Mouse (Mus musculus) heart, embryonic 13.5 days (tissue): ENCODE results near the gene Myo15. TPM values are rescaled to one million over a fixed set of nuclear protein-coding genes. Genes with fewer than 3 reads are reported as not detected.
A peak's percentile ranks its signal among the peaks of the same experiment; 100 is the strongest.
"Not testable (repeated sequence)": the region's sequence is repeated elsewhere in the genome, so short reads cannot be mapped to it uniquely, and the experiment has no call there.

Experiments
- ATAC-seq: fragments of 200-750 bp; cut with Nextera tagmentation; 2 replicates; pipeline ENCODE4 v1.8.0; 2017; ENCODE audit warnings: moderate TSS enrichment; ENCODE audit not compliant: insufficient number of reproducible peaks, low FRiP score, low TSS enrichment; ENCODE audit errors: extremely low read depth
- H3K27ac ChIP-seq: fragments of 300-500 bp; sonication (generic); replicated peaks from 2 replicates; pipeline ENCODE4 v1.5.1; 2015; ENCODE audit warnings: moderate library complexity, mild to moderate bottlenecking, inconsistent platforms
- H3K27me3 ChIP-seq: fragments of 300-500 bp; sonication (generic); replicated peaks from 2 replicates; pipeline ENCODE4 v1.6.1; 2015; ENCODE audit warnings: mild to moderate bottlenecking, inconsistent platforms
- H3K36me3 ChIP-seq: fragments of 300-500 bp; sonication (generic); 2 replicates; pipeline ENCODE4 v1.6.1; 2015; ENCODE audit warnings: mild to moderate bottlenecking, inconsistent platforms
- H3K4me1 ChIP-seq: fragments of 300-500 bp; sonication (generic); 2 replicates; pipeline ENCODE4 v1.6.1; 2015; ENCODE audit warnings: inconsistent platforms
- H3K4me2 ChIP-seq: fragments of 300-500 bp; sonication (generic); 2 replicates; pipeline ENCODE4 v1.6.1; 2015; ENCODE audit warnings: inconsistent platforms, mild to moderate bottlenecking, moderate library complexity
- H3K4me3 ChIP-seq: fragments of 300-500 bp; sonication (generic); 2 replicates; pipeline ENCODE4 v1.5.1; 2015; ENCODE audit warnings: moderate library complexity, mild to moderate bottlenecking, inconsistent platforms
- H3K9ac ChIP-seq: fragments of 300-500 bp; sonication (generic); 2 replicates; pipeline ENCODE4 v1.6.1; 2015; ENCODE audit warnings: inconsistent platforms, mild to moderate bottlenecking, moderate library complexity
- H3K9me3 ChIP-seq: fragments of 300-500 bp; sonication (generic); 2 replicates; pipeline ENCODE4 v1.6.1; 2016; ENCODE audit warnings: inconsistent platforms
- WGBS: fragments of 180-500 bp; shearing (Covaris S2); methylation state at CpG from one replicate; pipeline ENCODE4 v1.1.7; 2015; ENCODE audit warnings: mixed read lengths; 5-methylcytosine and 5-hydroxymethylcytosine counted together
- polyA plus RNA-seq: library from polyadenylated mRNA; unstranded; fragments of >200 nt; fragmentation: Nextera tagmentation; extraction: Ambion mirVana; gene quantifications from 2 replicates; pipeline ENCODE4 v1.2.1, GENCODE M21; 2015

The Myo15 gene
- polyA plus RNA-seq, 1 experiment from 2014 or later = 0.05 TPM

DNA sequence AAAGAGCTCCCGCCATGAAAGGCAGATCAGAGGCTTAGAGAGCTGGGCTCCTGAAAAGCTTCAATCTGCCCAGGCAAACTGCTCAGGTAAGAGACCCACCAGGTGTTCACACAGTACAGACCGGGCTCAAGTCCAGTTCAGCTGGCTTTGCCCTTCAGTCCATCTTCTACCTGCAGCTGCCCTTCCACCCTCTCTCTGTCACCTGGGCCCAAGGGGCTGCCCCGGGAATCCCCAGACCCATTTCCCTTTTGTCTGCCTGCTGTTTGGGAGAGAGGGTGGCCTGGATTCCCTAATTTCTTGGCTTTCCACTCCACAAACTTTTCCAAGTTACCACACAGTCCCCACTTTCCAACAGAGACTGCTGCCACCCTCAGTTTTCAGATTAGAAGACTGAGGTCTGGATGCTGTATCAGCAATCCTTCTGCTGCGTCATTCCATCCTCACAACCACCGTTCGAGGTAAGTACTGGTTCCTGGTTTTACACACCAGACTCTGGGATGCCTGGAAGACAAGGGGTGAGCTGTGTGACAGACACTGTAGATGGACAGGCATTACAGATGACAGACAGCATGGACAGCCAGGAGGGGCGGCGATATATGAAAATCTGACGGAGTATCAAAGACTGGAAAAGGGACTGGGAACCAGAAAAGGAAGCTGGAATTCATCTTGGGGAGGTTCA, 67.2 kb downstream of the Myo15 start, which contains the start of gene Alkbh5:
TSS of gene Alkbh5 (plus strand) at position 202 of the 679 bp plus-strand sequence.
- Histone ChIP-seq H3K27ac (peak within 1 kb of the TSS; percentile 98), H3K9ac (peak within 1 kb of the TSS; percentile 99), H3K36me3 (peaks cover 15% of the 10 kb centered on the region), H3K9me3 (no peaks in the 10 kb centered on the region), H3K4me1 (peaks cover 27% of the 10 kb centered on the region), H3K27me3 (no peaks in the 10 kb centered on the region), H3K4me3 (peak within 1 kb of the TSS; percentile 99), H3K4me2 (peak within 1 kb of the TSS; percentile 99)
- ATAC-seq = no peak
- 23% methylated on average over 9 of the region's 9 CpGs for WGBS

- H3K4me3 ChIP-seq = peak overlapping the region; percentile 99
- H3K27me3 ChIP-seq = no peaks in the 10 kb centered on the region
- peak overlapping the region; percentile 98 for H3K27ac ChIP-seq
- peaks cover 19% of the 10 kb centered on the region for H3K36me3 ChIP-seq
- H3K4me1 ChIP-seq = peaks cover 34% of the 10 kb centered on the region
- peak overlapping the region; percentile 99 for H3K4me2 ChIP-seq
- under 1% methylated on average over 37 of the region's 37 CpGs for WGBS
- no peaks in the 10 kb centered on the region for H3K9me3 ChIP-seq
- peak; percentile 57 for ATAC-seq
- peak overlapping the region; percentile 99 for H3K9ac ChIP-seq
Measured at GRCm38 (mm10) chr11:60536859-60537467, 67.8 kb downstream of the Myo15 start.

GRCm38 (mm10) chr11:60537468-60538347, 68.6 kb downstream of the Myo15 start:
- peak overlapping the region; percentile 99 for H3K4me2 ChIP-seq
- H3K36me3 ChIP-seq = peaks cover 27% of the 10 kb centered on the region
- H3K27ac ChIP-seq = peak overlapping the region; percentile 98
- H3K4me3 ChIP-seq = peak overlapping the region; percentile 99
- no peaks in the 10 kb centered on the region for H3K27me3 ChIP-seq
- H3K9me3 ChIP-seq = no peaks in the 10 kb centered on the region
- peak; percentile 86 for ATAC-seq
- H3K4me1 ChIP-seq = peaks cover 41% of the 10 kb centered on the region
- WGBS = under 1% methylated on average over 81 of the region's 91 CpGs
- H3K9ac ChIP-seq = peak overlapping the region; percentile 99

GRCm38 (mm10) chr11:60538371-60539281, 69.5 kb downstream of the Myo15 start:
- H3K4me1 ChIP-seq = peaks cover 50% of the 10 kb centered on the region
- H3K9me3 ChIP-seq = no peaks in the 10 kb centered on the region
- H3K4me2 ChIP-seq = peak overlapping the region; percentile 99
- peaks cover 35% of the 10 kb centered on the region for H3K36me3 ChIP-seq
- peak overlapping the region; percentile 99 for H3K4me3 ChIP-seq
- peak overlapping the region; percentile 99 for H3K9ac ChIP-seq
- H3K27me3 ChIP-seq = no peaks in the 10 kb centered on the region
- peak; percentile 11; the same call in 1 of the 2 replicates for ATAC-seq
- under 1% methylated on average over 93 of the region's 93 CpGs for WGBS
- peak overlapping the region; percentile 98 for H3K27ac ChIP-seq

GRCm38 (mm10) chr11:60539540-60539939, 70.4 kb downstream of the Myo15 start:
- Histone ChIP-seq H3K9ac (peak overlapping the region; percentile 99), H3K9me3 (no peaks in the 10 kb centered on the region), H3K4me2 (peak overlapping the region; percentile 99), H3K27ac (no peak overlapping the region), H3K4me3 (peak overlapping the region; percentile 99), H3K36me3 (peaks cover 37% of the 10 kb centered on the region), H3K27me3 (no peaks in the 10 kb centered on the region), H3K4me1 (peaks cover 60% of the 10 kb centered on the region)
- 3% methylated on average over 2 of the region's 2 CpGs for WGBS
- no peak for ATAC-seq

DNA sequence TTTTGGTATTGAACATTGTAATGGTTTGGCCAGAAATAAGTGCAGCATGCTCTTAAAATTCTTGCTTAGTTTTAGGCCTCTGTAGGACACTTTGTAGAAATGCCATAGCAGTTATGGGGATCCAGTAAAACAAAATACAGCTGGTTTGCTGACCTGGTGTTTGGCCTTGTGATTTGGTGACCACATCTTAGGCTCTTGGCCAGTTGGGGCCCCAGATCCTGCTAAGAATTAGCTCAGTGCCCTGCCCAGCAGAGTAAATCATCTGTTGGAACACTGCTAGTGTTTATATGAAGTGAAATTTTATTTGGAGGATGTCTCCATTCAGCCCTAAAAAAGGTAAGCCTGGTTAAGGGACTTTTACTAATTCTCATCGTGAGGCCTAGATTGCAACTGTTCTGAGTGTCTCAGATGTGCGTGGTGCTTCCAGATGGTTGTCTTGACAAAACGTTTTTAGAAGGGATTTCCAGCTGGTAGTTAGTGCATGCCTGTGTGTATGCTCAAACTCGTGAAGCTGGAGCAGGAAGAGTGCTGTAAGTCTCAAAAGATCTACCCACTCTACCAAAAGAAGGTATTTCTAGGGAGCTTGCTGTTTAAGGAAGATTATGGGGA, 71.0 kb downstream of the Myo15 start:
- no peaks in the 10 kb centered on the region for H3K9me3 ChIP-seq
- WGBS = 7% methylated on average over 4 of the region's 4 CpGs
- ATAC-seq = no peak

GRCm38 (mm10) chr11:60540761-60541160, 71.6 kb downstream of the Myo15 start:
- H3K9ac ChIP-seq = peak overlapping the region; percentile 81
- peak overlapping the region; percentile 18; the same call in 1 of the 2 replicates for H3K27ac ChIP-seq
- H3K9me3 ChIP-seq = no peaks in the 10 kb centered on the region
- peaks cover 41% of the 10 kb centered on the region for H3K36me3 ChIP-seq
- ATAC-seq = no peak
- H3K4me1 ChIP-seq = peaks cover 72% of the 10 kb centered on the region
- H3K27me3 ChIP-seq = no peaks in the 10 kb centered on the region
- 66% methylated on average over 2 of the region's 2 CpGs for WGBS
- peak overlapping the region; percentile 99 for H3K4me3 ChIP-seq
- H3K4me2 ChIP-seq = peak overlapping the region; percentile 99

More for the DNA sequence above, 71.0 kb downstream of the Myo15 start:
- Histone ChIP-seq H3K9ac (peak overlapping the region; percentile 81), H3K36me3 (peaks cover 37% of the 10 kb centered on the region), H3K4me3 (peak overlapping the region; percentile 99), H3K4me2 (peak overlapping the region; percentile 99), H3K27me3 (no peaks in the 10 kb centered on the region), H3K4me1 (peaks cover 65% of the 10 kb centered on the region), H3K27ac (peak overlapping the region; percentile 18; the same call in 1 of the 2 replicates)

DNA sequence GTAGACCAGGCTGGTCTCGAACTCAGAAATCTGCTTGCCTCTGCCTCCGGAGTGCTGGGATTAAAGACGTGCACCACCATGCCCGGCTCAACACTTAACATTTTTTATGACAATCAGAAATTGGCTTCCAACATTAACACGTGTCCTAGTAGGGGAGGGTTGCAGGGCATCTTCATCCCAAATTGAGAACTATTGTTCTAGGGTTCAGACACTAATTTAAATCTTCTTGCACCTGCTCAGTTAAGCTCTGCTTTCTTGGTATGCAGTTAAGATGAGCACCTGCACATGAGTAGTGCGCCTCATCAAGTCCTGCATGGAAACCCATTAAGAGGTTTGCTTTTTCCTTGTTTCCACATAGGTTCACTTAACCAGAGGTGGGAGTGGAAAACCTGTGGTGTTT, 72.7 kb downstream of the Myo15 start:
- Histone ChIP-seq H3K27ac (no peak overlapping the region), H3K9ac (no peak overlapping the region; the same call in 1 of the 2 replicates), H3K4me3 (peak overlapping the region; percentile 16; the same call in 1 of the 2 replicates), H3K36me3 (peaks cover 49% of the 10 kb centered on the region), H3K4me2 (peak overlapping the region; percentile 99), H3K4me1 (peaks cover 75% of the 10 kb centered on the region), H3K27me3 (no peaks in the 10 kb centered on the region), H3K9me3 (no peaks in the 10 kb centered on the region)
- no peak for ATAC-seq
- 80% methylated on average over 6 of the region's 6 CpGs for WGBS

DNA sequence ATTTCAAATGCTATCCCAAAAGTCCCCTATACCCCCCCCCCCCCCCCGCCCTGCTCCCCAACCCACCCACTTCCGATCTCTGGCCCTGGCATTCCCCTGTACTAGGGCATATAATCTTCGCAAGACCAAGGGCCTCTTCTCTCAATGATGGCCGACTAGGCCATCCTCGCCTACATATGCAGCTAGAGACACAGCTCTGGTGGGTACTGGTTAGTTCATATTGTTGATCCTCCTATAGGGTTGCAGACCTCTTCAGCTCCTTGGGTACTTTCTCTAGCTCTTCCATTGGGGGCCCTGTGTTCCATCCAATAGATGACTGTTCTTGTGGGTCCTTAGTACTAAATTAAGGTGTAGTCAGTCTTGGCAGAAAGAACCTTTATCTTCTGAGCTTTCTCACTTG, 74.1 kb downstream of the Myo15 start:
- H3K27ac ChIP-seq, H3K27me3 ChIP-seq, H3K4me3 ChIP-seq, H3K4me2 ChIP-seq, H3K9me3 ChIP-seq, ATAC-seq: not testable (repeated sequence)
- Histone ChIP-seq H3K4me1 (peaks cover 89% of the 10 kb centered on the region), H3K9ac (peak overlapping the region; percentile 45; the same call in 1 of the 2 replicates), H3K36me3 (peaks cover 62% of the 10 kb centered on the region)
- 90% methylated on average over 5 of the region's 5 CpGs for WGBS

- Histone ChIP-seq H3K9ac (no peak overlapping the region), H3K27ac (peak overlapping the region; percentile 40), H3K4me2 (0 out of 2 replicates have a peak overlapping the region, but pooled peaks have one; percentile 13), H3K4me1 (peaks cover 90% of the 10 kb centered on the region), H3K36me3 (peaks cover 78% of the 10 kb centered on the region), H3K4me3 (no peak overlapping the region), H3K27me3 (no peaks in the 10 kb centered on the region), H3K9me3 (no peaks in the 10 kb centered on the region)
- ATAC-seq = no peak
- 67% methylated on average over 4 of the region's 4 CpGs for WGBS
Measured at GRCm38 (mm10) chr11:60545433-60545832, 76.3 kb downstream of the Myo15 start.
